Mouse (Mus musculus): ENCODE data around the gene Grhl3.

Grhl3 gene

GRCm38 (mm10) chr4:135494521-135495396 lies 78.7 kb downstream of the Grhl3 start, which contains the start of the genes Stpg1 and Nipal3:
Stpg1 (plus strand) TSS chr4:135494790.
Nipal3 (minus strand) TSS chr4:135495038.
- under 1% methylated on average over 53 of the region's 53 CpGs for WGBS

GRCm38 (mm10) chr4:135493691-135494520 lies 79.5 kb downstream of the Grhl3 start:
- WGBS = under 1% methylated on average over 33 of the region's 33 CpGs

GRCm38 (mm10) chr4:135493271-135493670 lies 80.2 kb downstream of the Grhl3 start:
- 19% methylated on average over 4 of the region's 4 CpGs for WGBS

Data from cerebral cortex, adult 2 months (tissue).